Mouse (Mus musculus) cerebellum, postnatal 10 days (tissue): ENCODE measurements around the gene Osgep.
"Not testable (repeated sequence)": the region's sequence is repeated elsewhere in the genome, so short reads cannot be mapped to it uniquely, and the experiment has no call there.

Experiments
- DNase-seq, 2 experiments: peaks; one replicate each; pipeline ENCODE4 v3.0.0; 2021; ENCODE audit warnings: mixed read lengths in 2 of 2

Osgep gene

DNA sequence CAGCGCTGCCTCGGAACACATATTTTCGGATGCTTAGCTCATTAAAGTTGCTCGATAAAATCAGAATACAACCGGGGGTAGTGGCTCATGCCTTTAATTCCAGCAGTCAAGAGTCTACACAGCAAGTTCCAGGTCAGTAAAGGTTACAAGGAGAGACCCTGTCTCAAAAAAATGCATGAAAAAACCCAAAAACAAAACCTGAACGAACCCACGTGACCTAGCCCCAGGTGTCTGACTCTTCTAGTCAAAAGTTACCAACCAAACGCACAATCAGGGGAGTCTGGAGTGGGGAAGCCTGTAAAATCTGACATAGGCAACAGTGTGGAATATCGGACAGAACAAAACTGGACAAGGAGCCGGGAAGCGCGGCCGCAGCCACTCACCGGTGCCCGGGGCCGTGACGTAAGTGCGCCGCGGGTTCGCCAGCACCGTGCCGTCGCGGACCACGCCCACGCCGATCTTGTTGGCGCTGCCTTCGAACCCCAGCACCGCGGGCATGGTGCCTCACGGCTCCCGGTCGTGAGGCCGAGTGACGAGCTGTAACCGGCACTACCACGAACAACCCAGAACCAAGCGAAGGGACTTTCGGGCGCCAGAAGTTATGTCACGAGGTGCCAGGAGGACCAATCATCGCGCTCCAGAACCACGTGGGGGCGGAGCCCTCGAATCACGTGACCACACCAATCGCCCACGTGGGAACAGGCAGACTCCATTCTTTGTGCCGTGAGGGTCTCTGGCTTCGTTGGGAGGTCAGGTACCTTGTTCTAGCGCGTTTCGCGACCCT, at the start of gene Osgep, which contains the start of gene Apex1:
Osgep (minus strand) TSS at position 613 of the 784 bp plus-strand sequence.
Apex1 (plus strand) TSS at position 688 of the 784 bp plus-strand sequence.
- peak; percentile 98 to 99 for DNase-seq

DNA sequence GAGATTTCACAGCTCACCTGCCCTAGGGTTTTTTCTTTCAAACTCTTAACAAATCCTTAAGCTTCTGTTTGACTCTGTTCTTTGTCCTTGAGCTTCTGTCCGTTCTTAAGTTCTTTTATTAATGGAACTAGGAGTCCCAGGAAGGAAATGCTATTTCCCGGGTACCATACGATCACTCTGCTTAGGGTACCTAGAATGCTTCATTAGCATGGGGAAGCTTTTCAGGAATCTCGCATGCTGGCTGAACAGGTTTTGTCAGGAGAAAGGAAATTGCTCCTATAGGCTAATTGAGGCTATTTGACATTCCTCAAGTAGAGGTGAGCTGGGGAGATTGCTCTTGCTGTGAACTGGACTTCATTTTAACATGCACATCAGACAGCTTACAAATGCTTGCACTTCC, 49.0 kb upstream of the Osgep start:
- DNase-seq: no peak

DNA sequence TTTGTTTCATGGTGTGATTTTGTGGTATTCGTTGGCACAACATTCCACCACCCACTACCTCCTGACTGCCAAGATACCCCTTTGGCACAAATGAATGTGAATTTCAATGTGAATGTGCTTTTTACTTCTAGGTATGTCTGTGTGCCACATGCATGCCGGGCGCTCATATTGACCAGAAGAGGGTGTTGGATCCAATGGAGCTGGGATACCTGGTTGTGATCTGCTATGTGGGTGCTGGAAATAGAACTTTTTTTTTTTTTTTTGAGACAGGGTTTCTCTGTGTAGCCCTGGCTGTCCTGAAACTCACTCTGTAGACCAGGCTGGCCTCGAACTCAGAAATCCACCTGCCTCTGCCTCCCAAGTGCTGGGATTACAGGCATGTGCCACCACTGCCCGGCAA, 48.4 kb upstream of the Osgep start:
- not testable (repeated sequence) for DNase-seq

DNA sequence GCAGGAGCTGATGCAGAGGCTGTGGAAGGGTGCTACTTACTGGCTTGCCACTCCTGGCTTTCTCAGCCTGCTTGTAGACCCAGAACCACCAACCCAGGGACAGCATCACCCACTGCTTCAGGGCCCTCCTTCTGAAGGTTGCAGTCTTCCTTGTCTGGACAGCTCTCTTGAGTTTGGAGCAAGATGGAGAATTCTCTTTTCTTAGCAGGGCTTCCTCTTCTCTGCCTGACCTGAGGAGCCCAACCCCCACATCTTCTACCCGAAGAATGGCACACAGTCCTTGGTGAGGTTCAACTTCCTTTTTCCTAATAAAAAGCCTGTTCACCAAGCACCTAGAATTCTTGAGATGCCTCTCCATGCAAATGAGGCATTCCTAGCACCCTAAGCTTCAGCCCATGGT, 46.1 kb upstream of the Osgep start:
- DNase-seq: no peak

DNA sequence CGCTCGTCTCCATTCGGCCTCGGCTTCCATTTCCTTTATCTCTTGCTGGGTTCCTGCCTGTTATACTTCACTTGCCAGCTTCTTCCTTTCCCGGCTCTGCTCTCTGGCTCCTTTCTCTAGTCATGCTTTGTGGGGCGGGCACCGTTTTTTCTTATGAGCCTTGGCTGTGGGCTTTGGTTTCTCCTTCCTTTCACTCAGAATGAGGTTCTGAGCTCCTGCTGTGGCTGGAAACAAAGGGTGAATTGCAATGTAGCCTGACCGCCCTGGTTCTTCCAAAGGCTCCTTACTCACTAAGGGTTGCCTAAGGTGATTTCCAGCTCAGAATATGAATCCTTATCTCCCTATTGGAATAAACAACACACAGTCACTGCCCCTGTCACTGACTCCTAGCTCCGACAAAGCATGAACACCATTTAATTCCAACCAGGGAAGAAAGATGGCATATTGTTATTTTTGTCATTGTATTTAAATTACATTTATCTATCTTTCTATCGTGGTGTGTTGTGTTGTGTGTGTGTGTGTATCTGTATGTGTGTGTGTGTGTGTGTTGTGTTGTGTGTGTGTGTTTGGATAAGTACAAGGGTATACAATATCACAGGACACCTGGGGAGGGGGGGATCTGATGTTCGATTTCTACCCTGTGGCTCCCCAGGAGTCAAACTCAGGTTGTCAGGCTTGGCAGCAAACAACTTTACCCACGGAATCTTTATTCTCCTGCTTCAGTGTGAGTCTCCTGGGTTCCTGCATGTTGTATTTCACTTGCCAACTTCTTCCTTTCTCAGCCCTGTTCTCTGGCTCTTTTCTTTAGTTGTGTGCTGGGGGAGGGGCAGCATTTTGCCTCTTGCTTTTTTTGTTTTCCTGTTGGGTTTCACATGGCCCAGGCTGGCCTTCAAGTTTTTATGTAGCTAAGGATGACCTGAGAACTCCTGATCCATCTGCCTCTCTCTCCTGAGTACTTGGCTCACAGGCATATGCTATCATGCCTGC, 45.2 kb upstream of the Osgep start:
- peak; percentile 71 to 72 for DNase-seq

DNA sequence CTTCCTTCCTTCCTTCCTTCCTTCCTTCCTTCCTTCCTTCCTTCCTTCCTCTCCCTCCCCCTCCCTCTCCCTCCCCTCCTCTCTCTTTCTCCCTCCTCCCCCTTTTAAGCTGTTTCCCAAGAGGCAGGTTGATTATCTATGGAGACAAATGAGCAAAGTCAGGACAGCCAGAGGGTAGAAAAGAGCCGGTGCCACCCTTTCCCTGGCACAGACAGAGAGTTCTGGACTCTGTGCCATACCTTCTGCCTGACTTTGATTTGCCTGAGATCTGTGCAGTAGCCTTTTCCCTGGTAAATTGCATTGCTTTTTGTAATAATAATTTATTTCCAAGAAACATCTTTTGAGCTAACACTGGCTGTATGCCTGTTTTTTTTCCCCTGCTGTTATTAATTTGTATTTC, 44.3 kb upstream of the Osgep start:
- DNase-seq: peak; percentile 40 to 53

DNA sequence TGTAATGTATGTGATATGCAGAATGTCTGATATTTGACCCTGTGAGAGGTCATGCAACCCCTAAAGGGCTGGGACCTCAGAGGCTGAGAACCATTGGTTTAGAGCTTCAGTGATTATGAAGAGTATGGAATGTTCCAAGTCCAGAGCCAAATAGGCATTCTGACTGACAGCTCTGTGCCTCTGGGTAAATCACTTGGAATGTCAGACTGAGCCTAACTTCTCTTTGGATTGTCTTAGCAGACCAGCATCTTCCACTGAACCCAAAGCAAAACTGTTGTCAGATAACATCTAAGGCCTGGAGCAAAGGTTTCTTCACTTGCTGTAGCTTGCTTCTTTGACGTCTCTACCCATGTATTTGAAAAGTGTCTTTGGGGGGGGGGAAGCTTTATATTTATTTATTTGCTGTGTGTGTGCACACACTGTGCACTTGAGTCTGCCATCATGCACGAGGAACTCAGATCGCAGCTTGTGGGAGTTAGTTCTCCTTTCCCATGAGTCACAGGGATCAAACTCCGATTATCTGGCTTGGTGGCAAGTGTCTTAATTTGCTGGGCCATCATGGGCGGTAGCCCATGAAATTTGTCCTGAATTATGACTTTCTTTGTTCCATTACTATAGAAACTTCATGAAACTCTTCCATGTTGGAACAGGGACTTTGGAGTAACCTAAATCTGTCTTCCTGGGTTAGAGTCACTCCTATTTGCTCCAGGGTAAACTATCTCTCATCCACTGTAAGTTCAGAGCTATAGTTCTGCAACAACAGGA, 43.7 kb upstream of the Osgep start:
- peak in 1 of 2 experiments; percentile 6 for DNase-seq

DNA sequence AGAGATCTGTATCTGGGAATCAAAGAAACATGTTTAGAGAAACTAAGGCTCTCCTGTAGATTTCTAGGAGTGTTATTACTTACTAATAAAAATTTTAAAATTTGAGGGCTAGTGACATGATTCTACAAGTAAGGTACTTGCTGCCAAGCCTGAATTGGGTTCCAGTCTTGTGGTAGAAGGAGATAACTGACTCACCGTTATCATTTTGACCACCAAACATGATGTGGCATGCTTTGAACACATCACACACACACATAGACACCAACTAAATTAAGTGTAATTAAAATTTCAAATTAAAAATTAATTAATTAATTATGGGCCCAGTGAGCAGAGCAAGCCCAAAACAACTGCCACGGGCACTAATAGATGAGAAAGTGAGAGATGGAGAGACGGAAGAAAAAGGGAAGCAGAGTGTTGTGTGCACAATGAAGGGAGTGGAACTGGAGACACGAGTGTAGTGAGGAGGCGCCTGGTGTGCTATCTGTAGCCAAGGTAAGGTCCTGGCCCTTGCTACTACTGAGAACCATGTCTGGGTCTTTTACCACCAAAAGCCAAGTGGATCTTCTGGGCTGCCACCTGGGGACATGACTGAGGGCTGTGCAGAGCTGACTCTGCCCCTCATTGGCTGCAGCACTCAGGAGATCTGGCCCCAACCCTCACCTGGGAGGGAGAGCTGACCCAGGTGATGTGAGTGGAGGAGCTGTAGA, 33.7 kb upstream of the Osgep start:
- DNase-seq: not testable (repeated sequence)

DNA sequence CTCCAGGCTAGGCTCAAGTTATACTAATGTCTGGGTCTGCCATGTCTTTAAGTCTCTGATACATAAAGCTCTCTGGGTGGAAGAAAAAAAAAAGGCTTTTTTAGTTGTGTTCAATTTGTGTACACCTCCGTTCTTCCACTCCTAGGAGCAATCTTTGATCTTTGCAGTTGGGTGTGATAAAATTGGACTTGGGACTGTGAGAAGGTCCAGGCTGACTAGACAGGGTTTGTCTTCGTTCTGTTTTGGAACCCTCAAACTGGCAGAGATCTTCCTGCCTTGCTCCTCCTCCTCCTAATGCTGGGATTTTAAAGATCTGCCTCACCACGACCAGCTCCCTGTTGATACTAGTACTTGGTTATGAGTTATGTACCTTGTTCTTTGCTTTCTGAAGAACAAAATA, 32.5 kb upstream of the Osgep start:
- not testable (repeated sequence) for DNase-seq

DNA sequence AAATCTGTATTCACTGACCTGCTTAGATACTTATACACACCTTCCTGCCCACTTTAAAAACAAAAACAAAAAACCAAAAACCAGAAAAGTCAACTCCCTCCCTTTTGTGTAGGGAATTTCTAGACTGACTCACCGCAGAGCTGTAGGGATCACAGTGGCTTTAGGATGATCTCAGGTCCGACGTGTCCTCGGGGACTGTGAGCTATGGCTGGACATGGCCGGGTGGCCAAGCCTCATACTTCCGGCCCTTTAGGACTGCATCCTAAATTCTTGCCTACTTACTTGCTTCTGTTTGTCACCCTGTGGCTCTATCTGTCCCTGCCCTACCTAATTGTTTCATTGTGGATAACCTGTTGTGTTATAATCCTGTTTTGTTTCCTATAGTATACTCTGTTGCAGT, 32.0 kb upstream of the Osgep start:
- peak in 1 of 2 experiments; percentile 16 for DNase-seq

DNA sequence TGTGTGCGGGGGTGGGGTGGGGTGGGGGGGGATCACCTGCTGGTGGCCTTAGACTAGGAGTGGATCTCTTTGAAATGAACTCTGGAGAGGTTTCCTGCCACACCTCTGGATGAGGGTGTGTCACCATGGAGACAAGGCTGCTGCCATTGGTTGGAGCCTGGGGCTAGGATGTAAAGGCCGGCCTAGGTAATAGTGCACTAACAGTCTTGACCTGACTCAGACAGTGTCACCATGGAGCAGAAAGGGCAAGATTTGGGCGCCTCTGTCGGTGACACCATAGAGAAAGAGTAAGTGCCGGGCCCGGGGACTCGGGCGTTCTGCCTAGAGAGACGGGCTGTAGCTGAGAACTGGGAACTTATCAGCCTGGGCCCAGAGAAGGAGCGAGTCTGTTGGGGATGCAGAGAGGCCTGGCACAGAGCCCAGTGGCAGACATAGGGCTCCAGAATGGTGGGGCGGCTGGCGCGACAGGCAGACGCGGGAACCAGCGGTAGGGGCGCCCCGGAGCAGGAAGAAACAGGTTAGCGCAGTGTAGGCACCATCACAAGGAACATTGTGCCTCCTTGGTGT, 31.3 kb upstream of the Osgep start, which contains the start of gene Pnp2:
Pnp2 (plus strand) TSS at position 51 of the 567 bp plus-strand sequence.
- peak; percentile 76 to 84 for DNase-seq

DNA sequence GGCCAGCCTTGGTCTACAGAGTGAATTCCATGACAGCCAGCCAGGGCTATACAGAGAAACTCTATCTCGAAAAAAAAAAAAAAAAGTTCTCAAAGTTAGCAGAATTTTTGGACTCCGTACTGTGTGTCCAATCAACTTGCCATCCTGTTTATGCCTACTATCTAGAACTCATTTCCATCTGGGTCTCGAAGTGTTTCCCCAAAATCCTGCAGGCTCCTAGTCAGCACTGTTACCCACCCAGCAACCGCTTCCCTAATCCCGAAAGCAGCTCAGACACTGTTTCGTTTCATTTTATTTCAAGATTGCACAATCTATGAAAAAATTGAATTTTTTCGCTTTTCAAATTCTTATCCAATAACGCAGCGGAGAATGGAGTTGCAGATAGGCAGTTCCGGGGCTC, 30.8 kb upstream of the Osgep start:
- DNase-seq: no peak

DNA sequence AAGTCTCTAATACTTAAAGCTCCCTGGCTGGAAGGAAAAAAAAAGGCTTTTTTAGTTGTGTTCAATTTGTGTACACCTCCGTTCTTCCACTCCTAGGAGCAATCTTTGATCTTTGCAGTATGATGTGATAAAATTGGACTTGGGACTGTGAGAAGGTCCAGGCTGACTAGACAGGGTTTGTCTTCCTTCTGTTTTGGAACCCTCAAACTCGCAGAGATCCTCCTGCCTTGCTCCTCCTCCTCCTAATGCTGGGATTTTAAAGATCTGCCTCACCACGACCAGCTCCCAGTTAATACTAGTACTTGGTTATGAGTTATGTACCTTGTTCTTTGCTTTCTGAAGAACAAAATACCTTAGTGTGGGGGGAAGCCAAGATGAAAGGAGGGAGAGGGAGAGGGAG, 20.8 kb upstream of the Osgep start:
- not testable (repeated sequence) for DNase-seq

DNA sequence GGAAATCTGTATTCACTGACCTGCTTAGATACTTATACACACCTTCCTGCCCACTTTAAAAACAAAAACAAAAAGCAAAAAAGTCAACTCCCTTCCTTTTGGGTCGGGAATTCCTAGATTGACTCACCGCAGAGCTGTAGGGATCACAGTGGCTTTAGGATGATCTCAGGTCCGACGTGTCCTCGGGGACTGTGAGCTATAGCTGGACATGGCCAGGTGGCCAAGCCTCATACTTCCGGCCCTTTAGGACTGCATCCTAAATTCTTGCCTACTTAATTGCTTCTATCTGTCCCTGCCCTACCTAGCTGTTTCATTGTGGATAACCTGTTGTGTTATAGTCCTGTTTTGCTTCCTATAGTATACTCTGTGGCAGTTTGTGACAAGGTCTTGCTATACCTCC, 20.4 kb upstream of the Osgep start:
- not testable (repeated sequence) for DNase-seq

DNA sequence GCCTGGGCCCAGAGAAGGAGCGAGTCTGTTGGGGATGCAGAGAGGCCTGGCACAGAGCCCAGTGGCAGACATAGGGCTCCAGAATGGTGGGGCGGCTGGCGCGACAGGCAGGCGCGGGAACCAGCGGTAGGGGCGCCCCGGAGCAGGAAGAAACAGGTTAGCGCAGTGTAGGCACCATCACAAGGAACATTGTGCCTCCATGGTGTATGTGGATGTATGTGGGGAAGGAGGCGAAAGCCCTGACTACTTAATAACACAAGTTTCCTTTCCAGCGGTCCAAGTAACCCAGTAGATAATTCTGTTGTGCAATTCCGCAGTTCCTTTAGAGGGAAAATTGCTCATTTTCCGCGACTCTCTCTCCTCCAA, 20.0 kb upstream of the Osgep start:
- not testable (repeated sequence) for DNase-seq

DNA sequence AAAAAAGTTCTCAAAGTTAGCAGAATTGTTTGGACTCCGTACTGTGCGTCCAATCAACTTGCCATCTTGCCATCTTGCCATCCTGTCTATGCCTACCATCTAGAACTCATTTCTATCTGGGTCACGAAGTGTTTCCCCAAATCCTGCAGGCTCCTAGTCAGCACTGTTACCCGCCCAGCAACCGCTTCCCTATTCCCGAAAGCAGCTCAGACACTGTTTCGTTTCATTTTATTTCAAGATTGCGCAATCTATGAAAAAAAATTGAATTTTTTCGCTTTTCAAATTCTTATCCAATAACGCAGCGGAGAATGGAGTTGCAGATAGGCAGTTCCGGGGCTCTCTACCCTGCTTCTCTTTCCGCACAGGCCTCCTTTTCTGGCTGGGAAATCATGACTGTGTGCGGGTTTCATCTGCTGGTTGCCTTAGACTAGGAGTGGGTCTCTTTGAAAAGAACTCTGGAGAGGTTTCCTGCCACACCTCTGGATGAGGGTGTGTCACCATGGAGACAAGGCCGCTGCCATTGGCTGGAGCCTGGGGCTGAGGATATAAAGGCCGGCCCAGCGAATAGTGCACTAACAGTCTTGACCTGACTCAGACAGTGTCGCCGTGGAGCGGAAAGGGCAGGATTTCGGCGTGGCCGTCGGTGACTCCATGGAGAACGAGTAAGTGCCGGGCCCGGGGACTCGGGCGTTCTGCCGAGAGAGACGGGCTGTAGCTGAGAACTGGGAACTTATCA, 19.4 kb upstream of the Osgep start, which contains the start of gene Gm49342:
Gm49342 (plus strand) TSS at position 586 of the 736 bp plus-strand sequence.
- DNase-seq: peak; percentile 95

DNA sequence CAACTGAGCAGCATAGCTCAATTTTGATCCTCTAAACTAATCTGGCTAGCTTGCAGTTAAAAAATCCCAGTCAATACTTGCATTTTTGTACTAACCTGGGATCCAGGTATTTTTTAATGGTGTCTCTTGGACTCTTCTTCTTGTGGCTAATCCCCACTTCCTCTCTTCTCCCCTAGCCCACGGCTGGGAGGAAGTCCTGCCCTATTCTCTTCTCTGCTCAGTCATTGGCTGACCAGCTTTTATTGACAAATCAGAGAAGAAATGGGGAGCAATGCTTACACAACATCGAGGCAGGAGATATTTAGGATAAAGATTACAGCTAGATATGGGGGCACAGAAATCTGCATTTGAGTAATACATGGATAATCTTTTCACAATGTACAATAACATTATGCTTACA, 14.2 kb upstream of the Osgep start:
- no peak for DNase-seq

DNA sequence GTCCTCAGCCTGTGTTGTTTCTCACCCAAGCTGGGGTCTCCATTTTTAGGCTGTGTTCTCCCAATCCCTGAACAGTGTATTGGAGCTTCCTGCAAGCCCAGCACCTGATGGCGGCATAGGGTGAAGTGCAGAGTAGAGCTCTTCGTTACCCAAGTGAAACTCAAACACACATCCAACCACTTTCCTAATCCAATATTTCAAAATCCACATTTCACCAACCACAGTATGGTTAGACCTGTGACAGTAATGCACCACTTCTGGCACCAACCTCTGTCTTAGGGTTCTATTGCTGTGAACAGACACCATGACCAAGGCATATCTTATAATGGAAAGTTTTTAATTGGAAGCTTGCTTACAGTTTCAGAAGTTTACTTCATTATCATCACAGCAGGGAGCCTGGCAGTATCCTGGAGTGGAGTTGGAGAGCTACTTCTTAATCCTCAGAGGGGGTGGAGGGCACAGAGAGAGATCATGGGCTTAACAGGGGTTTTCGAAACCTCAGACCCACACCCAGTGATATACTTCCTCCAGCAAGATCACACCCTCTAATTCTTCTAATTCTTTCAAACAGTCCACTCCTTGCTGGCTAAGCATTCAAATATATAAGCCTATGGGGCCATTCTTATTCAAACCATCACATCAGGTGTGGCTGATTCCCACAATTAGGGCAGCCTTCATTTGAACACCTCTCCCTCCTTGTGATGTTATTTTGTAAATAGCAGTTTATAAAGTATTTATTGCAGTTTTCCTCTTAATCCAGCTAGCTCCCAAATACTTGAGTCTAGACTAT, 13.6 kb upstream of the Osgep start:
- no peak for DNase-seq

DNA sequence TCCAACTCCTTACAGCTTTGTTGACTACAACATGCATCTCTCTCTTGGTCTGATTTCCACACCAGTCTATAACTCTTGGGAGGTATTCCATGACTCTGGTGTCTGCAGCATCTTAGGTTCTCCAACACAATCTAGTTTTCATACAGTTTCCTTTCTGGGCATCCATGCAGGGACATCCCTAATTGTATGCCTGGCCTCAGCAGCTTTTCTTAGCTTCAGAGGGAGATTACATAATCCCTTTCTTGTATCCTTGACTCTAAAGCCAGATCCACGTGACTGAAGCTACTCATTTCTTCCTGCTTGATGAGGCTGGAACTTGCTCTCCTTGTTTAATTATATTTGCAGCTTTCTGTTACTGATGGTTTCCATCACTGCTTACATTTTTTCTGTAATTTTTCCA, 12.0 kb upstream of the Osgep start:
- no peak for DNase-seq

DNA sequence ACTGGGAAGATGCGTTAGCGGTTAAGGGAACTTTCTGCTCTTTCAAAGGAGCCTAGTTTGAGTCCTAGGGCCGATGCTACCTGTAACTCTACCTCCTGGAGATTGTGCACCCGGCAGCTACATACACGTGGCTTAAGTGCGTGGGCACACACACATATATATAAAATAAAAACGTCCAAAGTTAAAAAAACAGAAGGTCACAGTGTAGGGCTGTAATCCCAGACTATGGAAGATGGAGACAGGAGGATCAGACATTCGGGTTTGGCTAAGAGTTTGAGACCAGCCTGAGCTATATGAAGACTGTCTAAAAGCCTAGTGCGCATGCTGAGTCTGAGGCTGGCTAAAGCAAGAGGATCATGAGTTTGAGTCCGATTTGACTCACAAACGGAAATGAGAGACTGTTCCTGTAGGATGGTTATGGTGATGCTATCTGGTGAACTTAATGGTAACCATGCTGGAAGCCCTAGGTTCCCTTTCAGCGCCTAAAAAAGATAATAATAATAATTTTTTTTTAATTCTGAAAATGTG, 6.9 kb upstream of the Osgep start:
- no peak for DNase-seq
